Mouse (Mus musculus) testis, postnatal 10 days (tissue): ENCODE measurements around the gene Snrnp70.

Experiments used
- DNase-seq: peaks from one replicate; pipeline ENCODE4 v3.0.0; 2021; ENCODE audit warnings: low spot score

Gene Snrnp70

GRCm38 (mm10) chr7:45395578-45396336 lies at the start of gene Snrnp70:
TSS of gene Snrnp70 (minus strand) at chr7:45395742.
- DNase-seq: peak; percentile 100

GRCm38 (mm10) chr7:45443526-45444420 lies 48.2 kb upstream of the Snrnp70 start:
- DNase-seq: no peak

- no peak for DNase-seq
Measured at GRCm38 (mm10) chr7:45437521-45438276, 42.2 kb upstream of the Snrnp70 start, which contains the start of gene Ruvbl2. TSS of gene Ruvbl2 (minus strand) at chr7:45438096.

GRCm38 (mm10) chr7:45437046-45437445 lies 41.5 kb upstream of the Snrnp70 start:
- no peak for DNase-seq

GRCm38 (mm10) chr7:45436444-45436843 lies 40.9 kb upstream of the Snrnp70 start:
- no peak for DNase-seq

GRCm38 (mm10) chr7:45435038-45435437 lies 39.5 kb upstream of the Snrnp70 start:
- no peak for DNase-seq

- DNase-seq: peak; percentile 100
Measured at GRCm38 (mm10) chr7:45434203-45435015, 38.9 kb upstream of the Snrnp70 start, which contains the start of gene Gys1. TSS of gene Gys1 (plus strand) at chr7:45434844.

- no peak for DNase-seq
Measured at GRCm38 (mm10) chr7:45433835-45434202, 38.3 kb upstream of the Snrnp70 start.

GRCm38 (mm10) chr7:45426556-45426955 lies 31.0 kb upstream of the Snrnp70 start:
- DNase-seq: no peak

- no peak for DNase-seq
Measured at GRCm38 (mm10) chr7:45421194-45421593, 25.7 kb upstream of the Snrnp70 start.

- no peak for DNase-seq
Measured at GRCm38 (mm10) chr7:45420615-45420919, 25.0 kb upstream of the Snrnp70 start, which contains the start of gene Lhb. TSS of gene Lhb (plus strand) at chr7:45420820.

- DNase-seq: no peak
Measured at GRCm38 (mm10) chr7:45419859-45420614, 24.5 kb upstream of the Snrnp70 start.

- DNase-seq: no peak
Measured at GRCm38 (mm10) chr7:45417962-45418492, 22.5 kb upstream of the Snrnp70 start.

- no peak for DNase-seq
Measured at GRCm38 (mm10) chr7:45415636-45416035, 20.1 kb upstream of the Snrnp70 start.

GRCm38 (mm10) chr7:45414740-45415224 lies 19.2 kb upstream of the Snrnp70 start:
- no peak for DNase-seq

GRCm38 (mm10) chr7:45413864-45414739 lies 18.6 kb upstream of the Snrnp70 start:
- peak; percentile 64 for DNase-seq

- peak; percentile 88 for DNase-seq
Measured at GRCm38 (mm10) chr7:45413113-45413863, 17.7 kb upstream of the Snrnp70 start, which contains the start of gene Ntf5. TSS of gene Ntf5 (plus strand) at chr7:45413695.

GRCm38 (mm10) chr7:45412421-45412820 lies 16.9 kb upstream of the Snrnp70 start:
- DNase-seq: no peak
